Mouse (Mus musculus): ENCODE results near the gene Gpr12.

DNA sequence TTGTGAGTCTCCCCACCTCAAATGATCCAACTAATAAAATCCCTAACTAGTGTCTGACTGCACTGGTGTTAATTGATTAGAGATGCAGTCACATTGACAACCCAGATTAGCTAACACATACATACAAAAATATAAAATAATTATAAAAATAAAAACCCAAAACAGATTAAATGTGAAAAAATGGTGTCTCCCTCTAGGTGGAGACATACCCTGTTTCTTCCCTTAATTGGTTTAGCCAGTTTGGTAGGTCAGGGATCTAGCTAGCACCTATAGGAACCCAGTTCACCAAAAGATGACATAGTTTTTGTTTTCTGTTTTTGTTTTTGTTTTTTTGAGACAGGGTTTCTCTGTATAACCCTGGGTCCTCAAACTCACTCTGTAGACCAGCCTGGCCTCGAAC is 20.8 kb downstream of the Gpr12 start:
- TF ChIP-seq CTCF (conservative IDR thresholded peaks at IDR 0.05; ENCODE audit: low read length) (no peak), NANOG (IDR thresholded peaks at IDR 0.05; ENCODE audit: borderline replicate concordance, low read length) (no peak)
